Mouse (Mus musculus) left cerebral cortex, postnatal 14 days (tissue): ENCODE data around the gene Mybph. TPM values are rescaled to one million over a fixed set of nuclear protein-coding genes. Genes with fewer than 3 reads are reported as not detected.

Source experiments
- DNase-seq, 2 experiments: peaks; one replicate each; pipeline ENCODE4 v3.0.0; 2021 to 2022; ENCODE audit warnings: low spot score in 2 of 2, mixed read lengths in 1 of 2
- intact Hi-C: fragments of 180-260 bp; cut with DNase I; formaldehyde crosslinking; loops from one replicate; pipeline ENCODE4 v1.15.1; 2025
- total RNA-seq, 2 experiments: library from RNA; stranded (reverse); gene quantifications; 2 replicates each; pipeline ENCODE4 v1.2.3; 2021

Gene Mybph
- total RNA-seq, 2 experiments from 2014 or later = not detected

GRCm38 (mm10) chr1:134226739-134227138 is 33.5 kb downstream of the Mybph start:
- intact Hi-C loops = no loop called here
- no peak for DNase-seq

GRCm38 (mm10) chr1:134229806-134230575 is 36.7 kb downstream of the Mybph start:
- intact Hi-C loops = no loop called here
- no peak for DNase-seq

- no peak for DNase-seq
- intact Hi-C loops = no loop called here
Measured at GRCm38 (mm10) chr1:134230638-134231228, 37.5 kb downstream of the Mybph start.

- DNase-seq = no peak
- intact Hi-C loops = no loop called here
Measured at GRCm38 (mm10) chr1:134231270-134231669, 38.0 kb downstream of the Mybph start.

GRCm38 (mm10) chr1:134231681-134232080 is 38.4 kb downstream of the Mybph start:
- DNase-seq = no peak
- intact Hi-C loops = no loop called here

- intact Hi-C loops = no loop called here
- DNase-seq = no peak
Measured at GRCm38 (mm10) chr1:134232326-134232725, 39.1 kb downstream of the Mybph start.

GRCm38 (mm10) chr1:134232778-134233531 is 39.7 kb downstream of the Mybph start:
- peak; percentile 76 to 80 for DNase-seq
- intact Hi-C loops = no loop called here

GRCm38 (mm10) chr1:134233681-134234454 is 40.6 kb downstream of the Mybph start:
- intact Hi-C loops = loop anchor here (2.0 kb wide), 1 partner anchor 37 kb away; no protein-coding TSS in a partner anchor
- no peak for DNase-seq

- DNase-seq = peak; percentile 72 to 73
- intact Hi-C loops = loop anchor here (2.0 kb wide), 1 partner anchor 38 kb away; no protein-coding TSS in a partner anchor
Measured at GRCm38 (mm10) chr1:134234455-134235390, 41.5 kb downstream of the Mybph start.

GRCm38 (mm10) chr1:134235391-134235921 is 42.2 kb downstream of the Mybph start, which contains the start of gene Adora1:
Gene Adora1 (minus strand): TSS chr1:134235431.
- intact Hi-C loops = loop anchor here (2.0 kb wide), 1 partner anchor 39 kb away; no protein-coding TSS in a partner anchor
- DNase-seq = no peak

GRCm38 (mm10) chr1:134236142-134236541 is 42.9 kb downstream of the Mybph start:
- intact Hi-C loops = no loop called here
- DNase-seq = no peak

- no peak for DNase-seq
- intact Hi-C loops = no loop called here
Measured at GRCm38 (mm10) chr1:134237438-134237837, 44.2 kb downstream of the Mybph start.

- DNase-seq = no peak
- intact Hi-C loops = loop anchor here (5.0 kb wide), 1 partner anchor 92 kb away; the partner anchor contains the start of gene Ppfia4
Measured at GRCm38 (mm10) chr1:134240701-134241100, 47.5 kb downstream of the Mybph start.

GRCm38 (mm10) chr1:134241298-134241697 is 48.0 kb downstream of the Mybph start:
- intact Hi-C loops = loop anchor here (5.0 kb wide), 1 partner anchor 91 kb away; the partner anchor contains the start of gene Ppfia4
- no peak for DNase-seq

GRCm38 (mm10) chr1:134242286-134242685 is 49.0 kb downstream of the Mybph start:
- intact Hi-C loops = loop anchor here (5.0 kb wide), 1 partner anchor 90 kb away; the partner anchor contains the start of gene Ppfia4
- DNase-seq = no peak

GRCm38 (mm10) chr1:134243505-134243904 is 50.3 kb downstream of the Mybph start:
- intact Hi-C loops = loop anchor here (5.0 kb wide), 1 partner anchor 89 kb away; the partner anchor contains the start of gene Ppfia4
- DNase-seq = no peak
